Mouse (Mus musculus): ENCODE measurements around the gene Ccdc30. TPM values are rescaled to one million over a fixed set of nuclear protein-coding genes. Genes with fewer than 3 reads are reported as not detected.
A peak's percentile ranks its signal among the peaks of the same experiment; 100 is the strongest.

Ccdc30 gene
- polyA plus RNA-seq, 1 experiment: 2.0 TPM

- WGBS: under 1% methylated on average over 44 of the region's 44 CpGs
Observed at GRCm38 (mm10) chr4:119320131-119320830, 95.0 kb downstream of the Ccdc30 start, which contains the start of gene Ppih. Gene Ppih, minus strand, starts transcription at chr4:119320546.

GRCm38 (mm10) chr4:119313756-119314155, 101.6 kb downstream of the Ccdc30 start:
- TF ChIP-seq CTCF (conservative IDR thresholded peaks at IDR 0.05; ENCODE audit: insufficient read depth, insufficient read length, low read depth, low read length) (no peak), POLR2A (IDR thresholded peaks at IDR 0.05; ENCODE audit: low read depth, low read length) (no peak)
- Histone ChIP-seq H3K36me3 (ENCODE audit: control insufficient read depth, insufficient read depth, low read length) (0 out of 2 replicates have a peak, but pooled peaks cover 2% of the 10 kb centered on the region), H3K4me3 (ENCODE audit: insufficient read depth, low read depth, low read length) (no peak overlapping the region), H3K27ac (ENCODE audit: insufficient read depth, low read depth, low read length) (no peak overlapping the region), H3K27me3 (replicated peaks; ENCODE audit: control insufficient read depth, insufficient read depth, low read length) (no peaks in the 10 kb centered on the region), H3K4me1 (ENCODE audit: control insufficient read depth, insufficient read depth, low read length) (no peaks in the 10 kb centered on the region)
- DNase-seq: no peak
- 90% methylated on average over 1 of the region's 1 CpGs for WGBS

More at GRCm38 (mm10) chr4:119320131-119320830, 95.0 kb downstream of the Ccdc30 start, which contains the start of gene Ppih:
- Histone ChIP-seq H3K27ac (ENCODE audit: insufficient read depth, low read depth, low read length) (peak within 1 kb of the TSS; percentile 79), H3K4me3 (ENCODE audit: insufficient read depth, low read depth, low read length) (peak within 1 kb of the TSS; percentile 70), H3K36me3 (ENCODE audit: control insufficient read depth, insufficient read depth, low read length) (0 out of 2 replicates have a peak, but pooled peaks cover 2% of the 10 kb centered on the region), H3K27me3 (replicated peaks; ENCODE audit: control insufficient read depth, insufficient read depth, low read length) (no peaks in the 10 kb centered on the region), H3K4me1 (ENCODE audit: control insufficient read depth, insufficient read depth, low read length) (peaks cover 7% of the 10 kb centered on the region; the same call in 1 of the 2 replicates)
- TF ChIP-seq CTCF (conservative IDR thresholded peaks at IDR 0.05; ENCODE audit: insufficient read depth, insufficient read length, low read depth, low read length) (no peak), POLR2A (IDR thresholded peaks at IDR 0.05; ENCODE audit: low read depth, low read length) (peak; percentile 88)
- DNase-seq: peak; percentile 98

GRCm38 (mm10) chr4:119305418-119305817, 109.9 kb downstream of the Ccdc30 start:
- peak; percentile 94 for DNase-seq
- WGBS: 38% methylated on average over 5 of the region's 5 CpGs
- Histone ChIP-seq H3K27me3 (replicated peaks; ENCODE audit: control insufficient read depth, insufficient read depth, low read length) (no peaks in the 10 kb centered on the region), H3K27ac (ENCODE audit: insufficient read depth, low read depth, low read length) (peak overlapping the region; percentile 81), H3K4me3 (ENCODE audit: insufficient read depth, low read depth, low read length) (no peak overlapping the region), H3K4me1 (ENCODE audit: control insufficient read depth, insufficient read depth, low read length) (peaks cover 27% of the 10 kb centered on the region), H3K36me3 (ENCODE audit: control insufficient read depth, insufficient read depth, low read length) (no peaks in the 10 kb centered on the region)
- TF ChIP-seq CTCF (conservative IDR thresholded peaks at IDR 0.05; ENCODE audit: insufficient read depth, insufficient read length, low read depth, low read length) (no peak), POLR2A (IDR thresholded peaks at IDR 0.05; ENCODE audit: low read depth, low read length) (no peak)

GRCm38 (mm10) chr4:119303291-119303690, 112.0 kb downstream of the Ccdc30 start:
- Histone ChIP-seq H3K36me3 (ENCODE audit: control insufficient read depth, insufficient read depth, low read length) (no peaks in the 10 kb centered on the region), H3K4me1 (ENCODE audit: control insufficient read depth, insufficient read depth, low read length) (peaks cover 27% of the 10 kb centered on the region), H3K4me3 (ENCODE audit: insufficient read depth, low read depth, low read length) (no peak overlapping the region), H3K27ac (ENCODE audit: insufficient read depth, low read depth, low read length) (peak overlapping the region; percentile 64), H3K27me3 (replicated peaks; ENCODE audit: control insufficient read depth, insufficient read depth, low read length) (no peaks in the 10 kb centered on the region)
- DNase-seq: peak; percentile 61
- 69% methylated on average over 8 of the region's 8 CpGs for whole genome bisulfite sequencing
- TF ChIP-seq CTCF (conservative IDR thresholded peaks at IDR 0.05; ENCODE audit: insufficient read depth, insufficient read length, low read depth, low read length) (no peak), POLR2A (IDR thresholded peaks at IDR 0.05; ENCODE audit: low read depth, low read length) (no peak)

- 72% methylated on average over 3 of the region's 3 CpGs for WGBS
- Histone ChIP-seq H3K27ac (ENCODE audit: insufficient read depth, low read depth, low read length) (no peak overlapping the region), H3K27me3 (replicated peaks; ENCODE audit: control insufficient read depth, insufficient read depth, low read length) (no peaks in the 10 kb centered on the region), H3K36me3 (ENCODE audit: control insufficient read depth, insufficient read depth, low read length) (no peaks in the 10 kb centered on the region), H3K4me3 (ENCODE audit: insufficient read depth, low read depth, low read length) (no peak overlapping the region), H3K4me1 (ENCODE audit: control insufficient read depth, insufficient read depth, low read length) (peaks cover 20% of the 10 kb centered on the region)
- no peak for DNase-seq
- TF ChIP-seq POLR2A (IDR thresholded peaks at IDR 0.05; ENCODE audit: low read depth, low read length): no peak
- no peak for TF ChIP-seq CTCF (conservative IDR thresholded peaks at IDR 0.05; ENCODE audit: insufficient read depth, insufficient read length, low read depth, low read length)
Observed at GRCm38 (mm10) chr4:119301777-119302176, 113.5 kb downstream of the Ccdc30 start.

- 95% methylated on average over 3 of the region's 3 CpGs for WGBS
- H3K27me3 ChIP-seq (replicated peaks; ENCODE audit: control insufficient read depth, insufficient read depth, low read length): no peaks in the 10 kb centered on the region
- DNase-seq: no peak
- H3K4me1 ChIP-seq (ENCODE audit: control insufficient read depth, insufficient read depth, low read length): peaks cover 12% of the 10 kb centered on the region; the same call in 1 of the 2 replicates
- H3K36me3 ChIP-seq (ENCODE audit: control insufficient read depth, insufficient read depth, low read length): no peaks in the 10 kb centered on the region
- TF ChIP-seq CTCF (conservative IDR thresholded peaks at IDR 0.05; ENCODE audit: insufficient read depth, insufficient read length, low read depth, low read length): no peak
- no peak for TF ChIP-seq POLR2A (IDR thresholded peaks at IDR 0.05; ENCODE audit: low read depth, low read length)
- no peak overlapping the region for H3K27ac ChIP-seq (ENCODE audit: insufficient read depth, low read depth, low read length)
- no peak overlapping the region for H3K4me3 ChIP-seq (ENCODE audit: insufficient read depth, low read depth, low read length)
Observed at GRCm38 (mm10) chr4:119300761-119301160, 114.6 kb downstream of the Ccdc30 start.

- peaks cover 7% of the 10 kb centered on the region; the same call in 1 of the 2 replicates for H3K4me1 ChIP-seq (ENCODE audit: control insufficient read depth, insufficient read depth, low read length)
- H3K4me3 ChIP-seq (ENCODE audit: insufficient read depth, low read depth, low read length): no peak overlapping the region
- H3K27me3 ChIP-seq (replicated peaks; ENCODE audit: control insufficient read depth, insufficient read depth, low read length): no peaks in the 10 kb centered on the region
- no peaks in the 10 kb centered on the region for H3K36me3 ChIP-seq (ENCODE audit: control insufficient read depth, insufficient read depth, low read length)
- no peak overlapping the region for H3K27ac ChIP-seq (ENCODE audit: insufficient read depth, low read depth, low read length)
- WGBS: 79% methylated on average over 2 of the region's 2 CpGs
- no peak for DNase-seq
- no peak for TF ChIP-seq CTCF (conservative IDR thresholded peaks at IDR 0.05; ENCODE audit: insufficient read depth, insufficient read length, low read depth, low read length)
- no peak for TF ChIP-seq POLR2A (IDR thresholded peaks at IDR 0.05; ENCODE audit: low read depth, low read length)
Observed at GRCm38 (mm10) chr4:119297361-119297760, 118.0 kb downstream of the Ccdc30 start.

Measured in kidney, adult 2 months (tissue).